Mouse (Mus musculus) thymus, postnatal 36 days (tissue): ENCODE results near the gene Atxn7l2.

Experiments used
- DNase-seq, 2 experiments: peaks; one replicate each; pipeline ENCODE4 v3.0.0; 2022; ENCODE audit warnings: mixed read lengths in 2 of 2

The Atxn7l2 gene

GRCm38 (mm10) chr3:108204470-108204869 lies 6.3 kb downstream of the Atxn7l2 start:
- DNase-seq = no peak

- DNase-seq = peak; percentile 72 to 77
These were observed 7.0 kb downstream of the Atxn7l2 start for GRCm38 (mm10) chr3:108203621-108204325.

GRCm38 (mm10) chr3:108203212-108203611 lies 7.5 kb downstream of the Atxn7l2 start:
- DNase-seq = no peak

GRCm38 (mm10) chr3:108202506-108202905 lies 8.2 kb downstream of the Atxn7l2 start:
- no peak for DNase-seq

DNA sequence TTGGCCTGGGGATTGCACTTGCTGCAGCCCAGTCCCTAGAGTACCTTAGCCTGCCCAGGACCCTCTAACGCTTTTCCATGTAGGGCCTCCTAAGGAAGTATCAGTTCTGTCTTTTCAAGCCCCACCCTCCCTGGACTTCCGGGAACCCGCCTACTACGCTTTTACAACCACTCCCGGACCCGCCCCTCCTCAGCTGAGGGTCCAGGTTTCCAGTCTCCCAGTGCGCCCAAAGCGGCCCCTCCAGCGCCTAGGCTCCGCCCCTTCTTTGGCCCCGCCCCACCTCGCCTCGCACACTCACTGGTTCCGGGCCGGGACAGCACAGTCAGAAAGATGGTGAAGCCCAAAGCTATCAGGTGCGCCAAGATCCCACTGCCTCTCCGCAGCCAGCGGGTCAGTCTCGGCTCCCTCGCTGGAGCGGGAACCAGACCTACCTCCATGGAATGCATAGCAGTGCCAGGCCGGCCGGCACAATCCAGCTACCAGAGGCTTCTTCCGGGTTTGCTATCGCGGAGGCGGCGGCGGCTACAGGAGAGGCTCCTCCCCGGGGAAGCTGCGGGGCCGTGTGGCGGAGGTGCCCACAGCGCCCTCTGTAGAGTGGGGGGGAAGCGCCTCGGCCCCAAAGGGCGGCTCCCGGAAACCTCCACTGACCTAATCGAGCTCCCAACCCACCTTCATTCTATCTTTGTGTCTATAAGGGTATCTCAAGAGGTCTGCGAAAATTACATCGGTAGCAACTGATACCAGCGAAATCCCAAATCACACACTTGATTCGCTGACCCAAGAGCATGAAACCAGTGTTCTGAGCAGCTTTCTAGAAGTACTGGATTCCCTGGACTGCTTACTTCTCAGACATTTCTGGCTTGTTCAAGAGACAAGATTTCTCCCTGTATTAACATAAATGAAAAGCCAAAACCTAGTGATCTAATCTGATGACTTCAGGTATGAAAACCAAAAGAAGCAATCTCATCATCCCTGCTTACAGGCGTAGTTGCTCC lies 10.1 kb downstream of the Atxn7l2 start, which contains the start of gene Cyb561d1:
Cyb561d1 (minus strand) TSS at position 884 of the 995 bp plus-strand sequence.
- DNase-seq = peak; percentile 98 to 99

DNA sequence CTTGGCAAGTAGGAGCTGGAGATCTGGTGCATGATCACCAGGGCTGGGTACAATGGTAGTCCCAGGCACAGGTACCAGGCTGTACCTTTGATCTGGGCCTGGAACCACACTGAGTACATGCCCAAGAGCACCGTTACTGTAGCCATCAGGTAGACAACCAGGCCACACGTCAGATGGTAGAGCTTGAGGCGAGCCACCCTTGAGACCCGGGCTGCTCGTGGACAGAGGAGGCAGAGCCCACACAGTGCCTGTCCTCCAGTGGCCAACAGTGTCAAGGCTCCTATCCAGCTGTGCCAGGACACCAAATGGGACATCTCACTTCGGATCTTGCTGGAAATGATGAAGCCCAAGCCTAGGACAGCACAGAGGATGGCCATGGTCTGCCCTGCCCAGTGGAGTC lies 11.5 kb downstream of the Atxn7l2 start:
- DNase-seq = no peak

DNA sequence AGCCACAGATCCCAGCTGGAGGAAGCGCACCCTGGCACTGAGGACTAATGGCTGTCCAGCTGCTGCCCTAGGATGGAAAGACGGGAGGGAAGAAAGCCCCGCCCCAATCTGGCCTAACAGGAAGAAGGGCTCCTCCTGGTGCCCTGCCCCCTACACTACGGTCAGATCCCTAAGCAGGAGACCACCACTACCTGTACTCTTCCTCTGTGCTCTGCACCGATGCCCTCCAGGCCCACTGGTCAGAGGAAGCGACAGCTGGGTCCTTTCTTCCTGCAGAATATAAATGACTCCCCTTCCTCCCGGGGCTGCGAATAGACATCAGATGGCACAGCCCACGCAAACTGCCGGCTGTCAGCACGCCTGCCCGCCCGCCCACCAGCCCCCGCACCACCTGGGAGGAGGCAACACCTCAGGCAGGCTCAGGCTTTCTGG lies 13.7 kb downstream of the Atxn7l2 start:
- DNase-seq = no peak

DNA sequence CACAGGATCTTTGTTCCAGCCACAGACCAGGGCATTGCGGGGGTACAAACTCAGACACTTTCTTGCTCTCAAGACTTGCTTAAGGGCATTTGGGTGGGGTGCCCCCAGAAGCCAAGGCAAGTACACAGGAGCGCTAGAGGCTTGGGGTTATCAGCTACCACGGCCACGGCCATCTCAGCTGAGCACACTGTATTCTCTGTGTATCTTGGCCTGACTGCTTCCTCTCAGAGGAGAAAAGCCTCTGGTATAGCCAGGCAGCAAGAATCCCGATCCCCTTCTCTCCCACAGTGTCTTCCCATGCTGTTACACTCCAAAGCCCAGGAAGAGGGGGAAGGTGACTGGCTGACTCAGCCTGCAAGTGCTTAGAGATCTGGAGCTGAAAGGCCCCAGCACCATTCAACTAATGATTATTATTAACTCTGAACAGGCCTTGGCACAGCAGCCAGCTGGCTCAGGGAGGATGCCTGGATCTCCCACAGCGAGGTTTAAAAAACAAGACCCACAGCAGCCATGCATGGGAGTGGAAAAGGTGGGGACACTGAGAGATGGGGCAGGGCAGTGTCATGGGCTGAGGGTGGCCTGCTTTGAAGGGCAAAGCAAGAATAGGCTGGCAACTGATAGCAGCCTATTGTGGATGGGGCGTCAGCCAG lies 14.7 kb downstream of the Atxn7l2 start:
- DNase-seq = no peak

GRCm38 (mm10) chr3:108195287-108195686 lies 15.4 kb downstream of the Atxn7l2 start:
- DNase-seq = no peak

DNA sequence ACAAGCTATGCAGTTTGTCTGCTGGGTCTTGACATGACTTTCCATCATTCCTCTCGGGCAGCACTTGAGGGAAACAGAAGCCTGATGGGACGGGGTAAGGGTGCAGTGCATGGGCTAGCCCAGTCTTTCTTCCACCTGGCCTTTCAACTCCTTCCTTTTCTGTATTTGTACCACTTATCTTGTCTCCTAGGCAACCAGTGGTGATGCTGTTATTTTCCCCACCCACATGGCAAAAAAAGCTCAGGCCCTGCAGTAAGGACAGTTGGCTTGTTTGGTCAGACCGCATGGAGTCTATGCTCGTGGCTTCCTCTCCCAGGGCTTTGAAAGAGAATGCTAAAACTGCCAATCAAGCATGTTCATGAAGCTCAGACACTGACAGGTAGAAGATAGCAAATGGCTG lies 17.0 kb downstream of the Atxn7l2 start:
- no peak for DNase-seq

DNA sequence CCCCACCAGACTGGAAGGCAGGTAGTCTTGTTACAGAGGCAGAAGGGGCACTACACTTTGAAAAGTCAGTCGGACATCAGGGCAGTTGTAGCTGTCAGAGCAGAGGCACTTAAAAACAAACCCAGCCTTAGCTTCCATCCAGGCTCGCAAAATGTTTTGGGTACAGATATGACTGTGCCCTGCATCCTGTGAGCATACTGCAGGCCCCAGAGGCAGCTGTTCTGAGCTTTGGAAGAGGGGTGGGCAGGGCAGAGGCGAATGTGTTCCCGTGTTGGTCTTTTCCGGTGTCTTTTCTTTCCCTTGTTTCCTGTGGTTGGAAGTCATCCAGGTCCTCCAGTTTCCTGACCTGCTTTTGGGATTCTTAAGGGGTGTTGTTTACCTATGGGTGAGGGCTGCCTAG lies 20.8 kb downstream of the Atxn7l2 start:
- no peak for DNase-seq

DNA sequence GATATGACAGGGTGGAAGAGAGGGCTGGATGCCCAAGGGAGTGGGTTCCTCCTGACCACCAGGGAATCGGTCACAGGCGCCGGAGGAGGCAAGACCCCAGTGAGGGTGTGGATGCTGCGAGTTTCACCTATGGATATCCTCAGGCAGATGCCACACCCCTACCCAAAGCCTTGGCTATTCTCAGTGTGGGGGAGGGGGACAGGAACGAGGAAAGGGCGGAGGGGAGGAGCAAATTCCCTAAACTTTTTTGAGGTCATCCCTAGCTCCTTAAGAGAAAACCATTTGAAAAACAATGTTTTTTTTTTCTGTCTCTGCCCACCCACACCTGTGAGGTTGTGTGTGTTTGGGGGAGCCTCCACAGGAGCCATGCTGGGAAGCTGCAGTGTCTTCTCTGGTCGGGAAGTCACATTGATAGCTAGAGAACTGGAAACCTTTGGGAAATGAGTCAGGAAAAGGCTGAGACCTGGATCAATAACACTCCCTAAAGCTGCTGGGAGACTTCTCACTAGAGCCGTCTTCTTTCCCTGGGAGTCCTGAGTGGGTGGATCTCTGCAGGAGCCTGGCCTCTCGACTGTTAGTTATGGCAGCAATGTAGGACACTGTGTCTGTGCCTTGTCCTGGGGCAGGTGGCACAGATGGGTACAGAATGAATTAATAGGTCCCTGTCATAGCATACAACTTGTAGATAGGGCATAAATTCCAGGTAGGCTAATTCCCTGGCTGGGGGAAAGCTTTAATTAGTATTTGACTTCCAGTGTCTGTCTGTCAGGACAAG lies 21.8 kb downstream of the Atxn7l2 start:
- DNase-seq = no peak

GRCm38 (mm10) chr3:108187111-108187795 lies 23.5 kb downstream of the Atxn7l2 start:
- DNase-seq = no peak

DNA sequence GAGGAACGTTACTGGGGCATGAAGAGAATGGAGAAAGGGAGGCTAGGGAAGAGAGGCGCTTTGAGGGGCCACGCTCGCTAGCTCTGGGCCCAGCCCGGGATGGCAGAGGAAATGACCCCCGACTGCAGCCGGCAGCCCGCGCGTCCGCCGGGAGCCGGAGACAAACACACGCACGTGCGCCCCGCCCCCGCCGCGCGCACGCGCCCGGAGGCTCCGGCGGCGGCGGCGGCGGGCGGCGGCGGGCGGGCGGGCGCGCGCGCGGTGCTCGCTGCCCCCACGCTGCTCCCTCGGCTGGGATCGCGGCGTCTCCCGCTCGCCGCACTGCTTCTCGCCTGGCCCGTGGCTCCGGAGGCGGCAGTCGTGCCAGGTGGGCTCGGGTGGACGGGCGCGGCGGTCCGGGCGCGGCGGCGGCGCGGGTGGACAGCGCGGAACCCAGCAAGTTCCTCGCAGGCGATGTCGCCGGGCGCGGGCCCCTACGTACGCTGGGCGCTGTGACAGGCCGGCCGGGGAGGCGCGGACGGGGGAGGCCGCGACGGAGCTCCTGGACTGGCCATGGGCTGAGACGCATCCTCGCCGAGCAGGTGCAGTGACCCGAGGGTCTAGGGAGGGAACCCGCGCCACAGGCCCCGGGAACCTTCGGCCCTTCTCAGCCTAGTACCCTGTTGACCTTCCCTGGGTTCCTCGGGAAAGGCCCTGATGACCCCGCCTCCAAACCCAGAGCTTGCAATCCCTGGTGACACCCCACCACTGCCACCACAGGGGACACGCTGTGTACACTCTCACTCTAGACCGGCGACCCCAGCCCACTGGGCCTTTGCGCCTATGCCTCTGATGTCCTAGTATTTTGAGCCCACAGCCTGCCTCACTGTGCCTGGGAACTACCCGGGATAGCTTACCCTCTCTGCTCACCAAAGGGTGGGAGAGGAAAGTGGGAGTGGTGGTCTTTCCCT lies 24.4 kb downstream of the Atxn7l2 start, which contains the start of gene Amigo1:
Amigo1 (plus strand) TSS at position 238 of the 950 bp plus-strand sequence.
- DNase-seq = peak; percentile 57 to 67

DNA sequence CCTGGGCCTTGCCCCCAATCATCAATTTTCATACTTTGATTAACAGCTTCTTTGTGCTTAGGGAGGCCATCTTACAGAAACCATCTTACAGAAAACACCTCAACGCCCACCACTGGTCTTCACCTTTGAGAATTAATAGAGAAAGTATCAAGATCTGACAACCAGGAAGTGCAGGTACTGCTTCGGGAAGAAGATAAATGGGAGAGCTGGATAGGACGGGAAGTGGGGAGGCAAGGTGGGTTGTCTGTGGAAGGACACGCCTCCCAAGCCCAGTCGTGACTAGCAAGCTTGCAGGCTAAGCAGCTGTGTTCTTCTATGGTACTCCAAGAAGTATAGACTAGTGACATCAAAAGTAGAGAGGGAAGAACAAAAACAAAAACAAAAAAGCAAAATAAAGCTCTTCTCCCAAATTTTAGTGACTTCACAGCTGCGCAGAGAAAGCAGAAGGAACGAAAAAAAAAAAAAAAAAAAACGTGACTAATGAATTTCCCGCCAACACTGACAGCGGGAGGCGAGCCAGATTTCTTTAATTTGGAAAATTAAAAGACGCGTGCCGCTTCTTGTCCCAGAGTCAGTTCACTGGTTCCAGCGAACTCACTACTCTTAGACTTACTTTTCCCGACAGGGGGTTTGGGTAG lies 25.2 kb downstream of the Atxn7l2 start:
- no peak for DNase-seq

DNA sequence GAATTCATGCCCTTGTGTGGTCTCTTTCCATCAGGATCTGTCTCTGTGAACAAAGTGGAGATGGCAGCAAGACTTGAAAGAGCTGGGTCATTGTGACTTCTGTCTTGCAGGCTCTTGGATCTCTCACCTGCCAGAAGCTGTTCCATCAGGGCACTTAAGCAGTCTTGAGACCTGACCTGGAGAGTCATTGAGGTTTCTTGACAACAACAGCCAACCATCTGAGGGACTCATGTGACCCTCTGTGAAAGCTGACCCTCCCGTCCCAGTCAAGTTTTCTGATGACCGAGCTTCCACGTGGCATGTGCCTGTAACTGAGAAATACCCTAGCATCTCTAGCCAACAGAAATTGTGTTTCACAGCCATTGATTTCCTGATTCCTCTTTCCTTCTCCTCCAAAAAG lies 26.0 kb downstream of the Atxn7l2 start:
- no peak for DNase-seq

DNA sequence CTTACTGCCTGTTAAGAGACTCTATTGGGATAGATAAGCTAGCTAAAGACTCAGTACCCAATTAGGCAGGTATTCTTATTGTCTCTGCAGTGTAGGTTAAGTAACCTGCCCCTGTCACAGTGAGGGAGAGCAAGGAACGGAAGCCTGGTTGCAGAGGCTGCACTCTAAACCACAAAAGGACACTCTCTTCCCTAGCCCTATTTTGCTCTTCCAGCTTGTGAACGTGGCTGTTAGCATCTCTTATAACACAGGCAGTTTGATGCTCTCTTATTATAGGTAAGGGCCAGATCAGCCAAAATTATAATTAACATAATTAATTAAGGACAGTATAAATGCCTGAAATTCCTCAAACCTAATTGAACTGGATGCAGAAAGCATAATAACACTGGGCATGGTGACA lies 30.2 kb downstream of the Atxn7l2 start:
- no peak for DNase-seq

GRCm38 (mm10) chr3:108178756-108179715 lies 31.7 kb downstream of the Atxn7l2 start:
- no peak for DNase-seq
